In genomic region chr7:34567575-34567974, GRCm38 (mm10) we compare ENCODE assay signal across 6 mouse cellular contexts.
"Had no signal": no experiment of that assay in that cellular context is flagged by ENCODE, and none has a peak within 500 bp of the region (broad histone marks: within the 10 kb centered on the region; RNA-seq: fewer than 3 reads in every experiment).

No protein-coding gene starts in this region.

- DNase-seq: kidney, adult 9 months; kidney, postnatal 10 days; lung, adult 18-20 months; retina, postnatal 1 day; right cerebral cortex, postnatal 4 days; thymus, postnatal 36 days had no signal
